Mouse (Mus musculus) megakaryocyte, embryonic 14.5 days (primary cell): Measurements from ENCODE around the gene Shc4. TPM values are rescaled to one million over a fixed set of nuclear protein-coding genes. Genes with fewer than 3 reads are reported as not detected.

Experiments used
- H3K27me3 ChIP-seq: replicated peaks from 2 replicates; pipeline ENCODE3; 2012; ENCODE audit warnings: inconsistent platforms
- H3K36me3 ChIP-seq: replicated peaks from 2 replicates; pipeline ENCODE3; 2012; ENCODE audit warnings: low read length, inconsistent platforms, mixed read lengths
- H3K4me1 ChIP-seq: 2 replicates; pipeline ENCODE4 v1.6.1; 2012; ENCODE audit warnings: inconsistent platforms
- H3K4me3 ChIP-seq: replicated peaks from 2 replicates; pipeline ENCODE3; 2012; ENCODE audit warnings: moderate library complexity, mild to moderate bottlenecking, inconsistent platforms
- H3K9me3 ChIP-seq: 2 replicates; pipeline ENCODE4 v1.6.1; 2012; ENCODE audit warnings: inconsistent platforms
- FLI1 ChIP-seq: IDR thresholded peaks from 2 replicates; pipeline ENCODE4 v1.6.1; 2012; ENCODE audit warnings: low read length, inconsistent platforms, mixed read lengths
- GATA1 ChIP-seq: IDR thresholded peaks from 3 replicates; pipeline ENCODE4 v1.6.1; 2012; ENCODE audit warnings: mixed read lengths, low read length, inconsistent platforms, borderline replicate concordance
- polyA plus RNA-seq: library from polyadenylated mRNA; stranded (reverse); fragments of >175 nt; gene quantifications from 2 replicates; pipeline ENCODE4 v1.2.3, GENCODE M21; 2012; ENCODE audit warnings: low replicate concordance; ENCODE audit not compliant: insufficient read depth

The Shc4 gene
- polyA plus RNA-seq, 1 experiment, result 0.17 TPM

- no peak for TF ChIP-seq FLI1
- no peak for TF ChIP-seq GATA1
- Histone ChIP-seq H3K36me3 (no peaks in the 10 kb centered on the region), H3K9me3 (peaks cover 3% of the 10 kb centered on the region; the same call in 1 of the 2 replicates), H3K4me3 (no peak overlapping the region), H3K4me1 (peaks cover 25% of the 10 kb centered on the region), H3K27me3 (peaks cover 90% of the 10 kb centered on the region)
These were observed 682 bp upstream of the Shc4 start for GRCm38 (mm10) chr2:125724546-125725114.

- H3K4me1 ChIP-seq, result peaks cover 25% of the 10 kb centered on the region
- TF ChIP-seq FLI1 (no peak), GATA1 (no peak)
- peaks cover 88% of the 10 kb centered on the region for H3K27me3 ChIP-seq
- no peaks in the 10 kb centered on the region for H3K36me3 ChIP-seq
- peak overlapping the region; percentile 87 for H3K4me3 ChIP-seq
- peaks cover 3% of the 10 kb centered on the region; the same call in 1 of the 2 replicates for H3K9me3 ChIP-seq
These were observed 401 bp downstream of the Shc4 start for GRCm38 (mm10) chr2:125723408-125724085.

GRCm38 (mm10) chr2:125723086-125723407 is 901 bp downstream of the Shc4 start:
- Histone ChIP-seq H3K9me3 (peaks cover 3% of the 10 kb centered on the region; the same call in 1 of the 2 replicates), H3K27me3 (peaks cover 87% of the 10 kb centered on the region), H3K4me3 (peak overlapping the region; percentile 87), H3K36me3 (no peaks in the 10 kb centered on the region), H3K4me1 (peaks cover 25% of the 10 kb centered on the region)
- TF ChIP-seq FLI1 (no peak), GATA1 (no peak)

DNA sequence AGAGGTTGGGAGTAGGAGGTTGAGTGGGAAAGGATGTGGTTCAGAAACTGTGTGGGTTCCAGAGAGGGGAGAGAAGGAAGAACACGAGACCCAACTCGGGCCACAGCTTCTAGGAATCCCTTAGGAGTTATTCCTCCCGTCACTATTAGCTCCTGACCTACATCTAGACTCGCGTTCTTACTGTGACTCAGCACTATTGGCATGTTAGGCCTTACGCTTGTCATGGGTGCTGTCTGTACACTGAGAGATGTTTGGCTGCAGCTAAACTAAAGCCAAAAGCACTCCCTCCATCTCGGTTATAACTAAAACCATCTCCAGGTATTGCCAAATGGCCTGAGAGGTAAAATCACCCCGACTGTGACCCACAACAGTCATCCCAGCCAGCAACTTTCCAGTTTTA is 7.3 kb downstream of the Shc4 start:
- peaks cover 4% of the 10 kb centered on the region; the same call in 1 of the 2 replicates for H3K9me3 ChIP-seq
- H3K27me3 ChIP-seq, result peaks cover 37% of the 10 kb centered on the region
- no peaks in the 10 kb centered on the region for H3K36me3 ChIP-seq
- H3K4me3 ChIP-seq, result no peak overlapping the region
- TF ChIP-seq FLI1, result no peak
- TF ChIP-seq GATA1, result no peak
- H3K4me1 ChIP-seq, result peaks cover 10% of the 10 kb centered on the region; the same call in 1 of the 2 replicates

- Histone ChIP-seq H3K36me3 (no peaks in the 10 kb centered on the region), H3K27me3 (peaks cover 24% of the 10 kb centered on the region), H3K4me3 (no peak overlapping the region), H3K4me1 (peaks cover 6% of the 10 kb centered on the region), H3K9me3 (no peaks in the 10 kb centered on the region)
- TF ChIP-seq FLI1, result no peak
- no peak for TF ChIP-seq GATA1
These were observed 17.4 kb downstream of the Shc4 start for GRCm38 (mm10) chr2:125706510-125706921.

GRCm38 (mm10) chr2:125704907-125705631 is 18.9 kb downstream of the Shc4 start:
- H3K4me3 ChIP-seq, result no peak overlapping the region
- H3K4me1 ChIP-seq, result peaks cover 8% of the 10 kb centered on the region
- no peaks in the 10 kb centered on the region for H3K36me3 ChIP-seq
- peaks cover 24% of the 10 kb centered on the region for H3K27me3 ChIP-seq
- TF ChIP-seq GATA1, result no peak
- no peak for TF ChIP-seq FLI1
- H3K9me3 ChIP-seq, result no peaks in the 10 kb centered on the region

GRCm38 (mm10) chr2:125702851-125703250 is 21.1 kb downstream of the Shc4 start:
- Histone ChIP-seq H3K9me3 (peaks cover 2% of the 10 kb centered on the region), H3K4me3 (no peak overlapping the region), H3K4me1 (peaks cover 8% of the 10 kb centered on the region), H3K27me3 (peaks cover 26% of the 10 kb centered on the region), H3K36me3 (no peaks in the 10 kb centered on the region)
- TF ChIP-seq GATA1 (no peak), FLI1 (no peak)

GRCm38 (mm10) chr2:125701606-125702005 is 22.3 kb downstream of the Shc4 start:
- Histone ChIP-seq H3K4me3 (no peak overlapping the region), H3K9me3 (peaks cover 4% of the 10 kb centered on the region), H3K36me3 (no peaks in the 10 kb centered on the region), H3K27me3 (peaks cover 31% of the 10 kb centered on the region), H3K4me1 (peaks cover 8% of the 10 kb centered on the region)
- TF ChIP-seq GATA1 (no peak), FLI1 (no peak)

DNA sequence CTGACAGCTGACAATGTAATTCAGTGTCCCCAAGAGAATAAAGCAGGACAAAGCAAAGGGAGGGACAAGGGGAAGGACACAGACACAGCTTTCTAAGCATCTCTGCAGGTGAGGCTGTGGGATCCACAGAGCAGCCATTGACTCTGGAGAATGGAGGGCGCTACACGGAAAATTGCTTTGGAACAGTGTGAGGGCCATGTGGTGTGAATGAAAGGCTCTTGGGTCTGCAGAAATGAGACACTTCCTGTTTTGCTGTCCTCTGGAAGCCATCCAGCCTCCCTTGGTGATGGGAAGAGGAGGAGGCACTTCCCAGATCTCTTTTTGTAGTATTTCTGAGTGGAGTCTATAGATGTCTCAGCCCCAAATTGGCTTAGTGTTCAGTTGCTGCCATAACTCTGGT is 27.7 kb downstream of the Shc4 start:
- TF ChIP-seq FLI1 (no peak), GATA1 (no peak)
- Histone ChIP-seq H3K36me3 (no peaks in the 10 kb centered on the region), H3K27me3 (peaks cover 25% of the 10 kb centered on the region), H3K9me3 (peaks cover 4% of the 10 kb centered on the region), H3K4me1 (peaks cover 4% of the 10 kb centered on the region; the same call in 1 of the 2 replicates), H3K4me3 (no peak overlapping the region)

DNA sequence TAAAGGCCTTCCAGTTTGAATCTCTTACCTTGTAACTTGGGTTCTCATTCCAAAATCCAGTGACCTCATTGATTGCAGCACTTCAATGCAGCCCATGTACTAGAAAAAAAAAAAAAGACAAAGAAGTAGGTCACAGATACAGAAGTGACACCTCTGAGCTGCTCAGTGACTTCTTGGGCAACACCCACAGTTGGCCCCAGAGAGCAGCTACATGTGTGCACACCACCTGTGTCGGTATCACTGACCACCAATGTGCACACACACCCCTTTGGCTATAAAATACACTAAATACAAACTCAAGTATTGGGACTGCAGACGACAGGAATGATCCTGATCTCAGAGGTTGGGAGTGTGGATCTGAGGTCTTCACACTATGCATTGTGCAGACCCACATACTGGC is 29.1 kb downstream of the Shc4 start:
- Histone ChIP-seq H3K4me3 (no peak overlapping the region), H3K9me3 (peaks cover 7% of the 10 kb centered on the region), H3K36me3 (no peaks in the 10 kb centered on the region), H3K4me1 (peaks cover 9% of the 10 kb centered on the region), H3K27me3 (peaks cover 25% of the 10 kb centered on the region)
- TF ChIP-seq FLI1 (no peak), GATA1 (no peak)
